Mouse (Mus musculus) midbrain, embryonic 10.5 days (tissue): Measurements from ENCODE around the gene Axin2. TPM values are rescaled to one million over a fixed set of nuclear protein-coding genes. Genes with fewer than 3 reads are reported as not detected.

Experiments
- DNase-seq: peaks from one replicate; pipeline ENCODE4 v3.0.0-alpha.2; 2017; ENCODE audit warnings: low spot score
- H3K27ac ChIP-seq: fragments of 300-500 bp; sonication (generic); replicated peaks from 2 replicates; pipeline ENCODE4 v1.5.1; 2016; ENCODE audit warnings: mild to moderate bottlenecking
- H3K27me3 ChIP-seq: fragments of 300-500 bp; sonication (generic); 2 replicates; pipeline ENCODE4 v1.6.1; 2016; ENCODE audit warnings: low read depth, mild to moderate bottlenecking; ENCODE audit not compliant: poor library complexity, severe bottlenecking
- H3K36me3 ChIP-seq: fragments of 300-500 bp; sonication (generic); 2 replicates; pipeline ENCODE4 v1.6.1; 2016; ENCODE audit warnings: mild to moderate bottlenecking, moderate library complexity
- H3K4me1 ChIP-seq: fragments of 300-500 bp; sonication (generic); 2 replicates; pipeline ENCODE4 v1.6.1; 2016
- H3K4me3 ChIP-seq: fragments of 300-500 bp; sonication (generic); 2 replicates; pipeline ENCODE4 v1.5.1; 2016; ENCODE audit warnings: mild to moderate bottlenecking, moderate library complexity
- H3K9me3 ChIP-seq: fragments of 300-500 bp; sonication (generic); replicated peaks from 2 replicates; pipeline ENCODE4 v1.6.1; 2016; ENCODE audit warnings: mild to moderate bottlenecking
- WGBS: fragments of 180-500 bp; shearing (Covaris S2); methylation state at CpG from one replicate; pipeline ENCODE4 v1.1.7; 2016; 5-methylcytosine and 5-hydroxymethylcytosine counted together
- polyA plus RNA-seq: library from polyadenylated mRNA; unstranded; fragments of >200 nt; fragmentation: Nextera tagmentation; extraction: Ambion mirVana; gene quantifications from 2 replicates; pipeline ENCODE4 v1.2.1, GENCODE M21; 2016

The Axin2 gene
- polyA plus RNA-seq, 1 experiment from 2014 or later: 17.5 TPM

DNA sequence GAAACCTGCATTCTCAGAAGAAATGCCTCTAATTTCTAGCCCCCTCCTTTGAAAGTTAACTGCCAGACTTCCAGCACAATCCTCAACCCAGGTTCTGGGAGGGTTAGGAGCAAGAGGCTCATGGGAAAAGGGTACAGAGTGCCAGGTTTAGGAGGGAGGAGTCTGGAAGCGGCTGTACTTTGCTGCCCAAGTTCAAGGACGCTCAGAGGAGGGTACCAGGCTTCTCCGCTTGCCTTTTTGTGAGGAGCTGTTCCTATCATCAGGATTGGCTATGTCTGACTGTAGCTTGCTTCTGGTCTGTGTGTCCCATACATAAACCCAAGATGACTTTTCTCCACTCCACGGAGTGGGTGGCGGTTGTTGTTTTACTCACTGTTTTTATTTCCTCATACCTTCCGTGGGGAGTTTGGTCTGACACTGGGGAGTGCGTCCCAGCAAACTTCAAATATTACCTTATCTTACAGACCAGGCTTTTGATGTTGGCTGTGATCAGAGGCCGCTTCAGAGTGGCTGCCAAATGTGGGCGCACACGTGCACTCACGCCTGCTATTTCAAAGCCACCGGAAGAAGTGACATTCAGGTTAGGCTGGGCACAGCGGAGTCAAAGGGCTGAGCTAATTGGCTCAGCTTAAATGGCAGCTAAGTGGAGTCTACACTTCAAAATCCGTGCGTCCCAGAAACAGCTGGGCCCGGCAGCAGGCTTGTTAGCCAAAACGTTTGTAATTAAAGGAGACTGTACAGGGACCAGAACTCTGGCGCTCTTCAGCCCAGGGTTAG lies 16.1 kb downstream of the Axin2 start:
- Histone ChIP-seq H3K27ac (peak overlapping the region; percentile 84), H3K4me3 (peak overlapping the region; percentile 40; the same call in 1 of the 2 replicates), H3K27me3 (0 out of 2 replicates have a peak, but pooled peaks cover 10% of the 10 kb centered on the region), H3K4me1 (peaks cover 93% of the 10 kb centered on the region), H3K9me3 (peaks cover 6% of the 10 kb centered on the region; the same call in 1 of the 2 replicates), H3K36me3 (peaks cover 95% of the 10 kb centered on the region)
- DNase-seq: no peak
- 68% methylated on average over 18 of the region's 18 CpGs for WGBS

DNA sequence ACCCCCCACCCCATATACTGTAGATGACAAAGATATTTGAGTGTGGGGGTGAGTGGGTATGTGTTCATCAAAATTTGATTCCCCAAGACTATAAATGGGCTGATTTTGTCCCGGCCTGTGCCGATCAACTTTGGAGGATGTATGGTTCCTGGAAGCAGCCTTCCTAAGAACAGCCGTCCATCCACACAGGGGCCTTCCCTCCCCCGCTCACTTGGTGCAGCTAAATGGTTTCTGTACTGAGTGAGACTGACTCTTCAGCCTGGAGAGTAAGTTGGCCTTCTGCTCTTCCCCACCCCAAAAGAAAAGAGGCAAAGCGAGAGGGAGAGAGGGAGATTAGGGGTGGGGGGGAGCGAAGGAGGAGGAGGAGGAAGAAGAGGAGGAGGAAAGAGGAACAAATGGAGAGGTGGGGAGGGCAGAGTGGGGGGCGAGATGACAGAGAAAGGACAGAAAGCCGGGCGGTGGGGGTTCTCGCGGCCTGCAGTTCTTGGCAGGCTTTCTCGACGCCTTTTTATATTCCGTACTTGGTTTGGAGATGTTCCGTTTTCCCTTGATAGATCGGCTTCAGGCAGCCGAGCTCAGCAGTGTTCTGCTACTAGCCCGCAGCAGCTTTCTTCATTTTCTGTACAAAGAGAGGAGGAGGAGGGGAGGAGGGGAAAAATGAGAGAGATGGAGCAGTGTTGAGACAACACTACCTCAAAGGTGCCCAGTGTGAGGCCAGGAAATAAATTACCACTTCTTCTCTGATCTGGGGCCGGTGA lies 20.7 kb downstream of the Axin2 start:
- H3K4me3 ChIP-seq: no peak overlapping the region
- DNase-seq: no peak
- peaks cover 47% of the 10 kb centered on the region for H3K4me1 ChIP-seq
- no peaks in the 10 kb centered on the region for H3K9me3 ChIP-seq
- H3K27me3 ChIP-seq: 0 out of 2 replicates have a peak, but pooled peaks cover 10% of the 10 kb centered on the region
- H3K36me3 ChIP-seq: peaks cover 99% of the 10 kb centered on the region
- peak overlapping the region; percentile 69 for H3K27ac ChIP-seq
- WGBS: 63% methylated on average over 19 of the region's 19 CpGs

GRCm38 (mm10) chr11:108941836-108942235 lies 21.7 kb downstream of the Axin2 start:
- Histone ChIP-seq H3K27ac (no peak overlapping the region), H3K36me3 (peaks cover 99% of the 10 kb centered on the region), H3K4me3 (no peak overlapping the region), H3K9me3 (no peaks in the 10 kb centered on the region), H3K4me1 (peaks cover 37% of the 10 kb centered on the region), H3K27me3 (0 out of 2 replicates have a peak, but pooled peaks cover 10% of the 10 kb centered on the region)
- WGBS: 95% methylated on average over 18 of the region's 18 CpGs
- DNase-seq: no peak

DNA sequence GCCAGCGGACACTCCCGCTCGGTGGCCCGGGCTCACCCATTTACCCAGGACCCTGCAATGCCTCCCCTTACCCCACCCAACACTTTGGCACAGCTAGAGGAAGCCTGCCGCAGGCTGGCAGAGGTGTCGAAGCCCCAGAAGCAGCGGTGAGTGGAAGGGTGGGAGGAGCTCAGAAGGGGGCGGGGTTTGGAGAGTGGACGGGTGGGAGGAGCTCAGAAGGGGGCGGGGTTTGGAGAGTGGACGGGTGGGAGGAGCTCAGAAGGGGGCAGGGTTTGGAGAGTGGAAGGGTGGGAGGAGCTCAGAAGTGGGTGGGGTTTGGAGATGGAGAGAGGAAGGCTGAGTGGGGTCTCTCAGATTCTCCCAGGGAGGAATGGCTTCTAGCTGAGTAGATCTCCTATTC lies 23.6 kb downstream of the Axin2 start:
- DNase-seq: no peak
- Histone ChIP-seq H3K27ac (no peak overlapping the region), H3K36me3 (peaks cover 99% of the 10 kb centered on the region), H3K4me1 (peaks cover 36% of the 10 kb centered on the region), H3K27me3 (no peaks in the 10 kb centered on the region), H3K9me3 (no peaks in the 10 kb centered on the region), H3K4me3 (no peak overlapping the region)
- WGBS: 90% methylated on average over 11 of the region's 11 CpGs

GRCm38 (mm10) chr11:108945666-108946065 lies 25.5 kb downstream of the Axin2 start:
- Histone ChIP-seq H3K36me3 (peaks cover 99% of the 10 kb centered on the region), H3K4me1 (peaks cover 22% of the 10 kb centered on the region), H3K27me3 (no peaks in the 10 kb centered on the region), H3K4me3 (no peak overlapping the region), H3K9me3 (no peaks in the 10 kb centered on the region), H3K27ac (no peak overlapping the region)
- DNase-seq: no peak
- WGBS: 96% methylated on average over 9 of the region's 9 CpGs

GRCm38 (mm10) chr11:108947425-108948184 lies 27.5 kb downstream of the Axin2 start:
- 74% methylated on average over 20 of the region's 20 CpGs for WGBS
- no peak for DNase-seq

GRCm38 (mm10) chr11:108948501-108948900 lies 28.4 kb downstream of the Axin2 start:
- Histone ChIP-seq H3K36me3 (peaks cover 89% of the 10 kb centered on the region), H3K4me1 (peaks cover 16% of the 10 kb centered on the region), H3K9me3 (no peaks in the 10 kb centered on the region), H3K27me3 (no peaks in the 10 kb centered on the region), H3K4me3 (no peak overlapping the region), H3K27ac (peak overlapping the region; percentile 59)
- WGBS: 81% methylated on average over 7 of the region's 7 CpGs
- no peak for DNase-seq

More at GRCm38 (mm10) chr11:108947425-108948184, 27.5 kb downstream of the Axin2 start:
- Histone ChIP-seq H3K9me3 (no peaks in the 10 kb centered on the region), H3K4me3 (no peak overlapping the region), H3K4me1 (peaks cover 16% of the 10 kb centered on the region), H3K27me3 (no peaks in the 10 kb centered on the region), H3K36me3 (peaks cover 96% of the 10 kb centered on the region), H3K27ac (peak overlapping the region; percentile 59; the same call in 1 of the 2 replicates)

GRCm38 (mm10) chr11:108948931-108949330 lies 28.8 kb downstream of the Axin2 start:
- Histone ChIP-seq H3K9me3 (no peaks in the 10 kb centered on the region), H3K27ac (peak overlapping the region; percentile 59), H3K27me3 (no peaks in the 10 kb centered on the region), H3K36me3 (peaks cover 88% of the 10 kb centered on the region), H3K4me3 (no peak overlapping the region), H3K4me1 (peaks cover 16% of the 10 kb centered on the region)
- DNase-seq: no peak
- WGBS: 90% methylated on average over 10 of the region's 10 CpGs

DNA sequence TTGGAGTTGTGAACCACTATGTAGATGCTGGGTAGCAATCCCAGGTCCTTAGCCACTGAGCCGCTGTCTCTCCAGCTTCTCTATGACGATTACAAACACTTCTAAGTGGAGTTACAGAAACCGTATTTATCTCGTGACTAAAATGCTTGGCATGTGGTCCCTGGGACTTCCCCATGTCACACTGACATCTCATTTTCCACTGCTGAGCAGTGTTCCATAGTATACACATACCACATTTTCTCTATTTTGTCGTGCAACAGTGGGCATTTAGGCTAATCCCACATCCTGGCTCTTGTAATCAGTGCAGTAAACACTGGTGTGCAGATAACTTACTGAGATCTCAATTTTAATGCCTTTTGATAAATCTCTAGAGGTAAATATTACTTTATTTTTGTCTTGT lies 32.2 kb downstream of the Axin2 start:
- no peak for DNase-seq
- Histone ChIP-seq H3K27ac (no peak overlapping the region), H3K36me3 (peaks cover 58% of the 10 kb centered on the region)

DNA sequence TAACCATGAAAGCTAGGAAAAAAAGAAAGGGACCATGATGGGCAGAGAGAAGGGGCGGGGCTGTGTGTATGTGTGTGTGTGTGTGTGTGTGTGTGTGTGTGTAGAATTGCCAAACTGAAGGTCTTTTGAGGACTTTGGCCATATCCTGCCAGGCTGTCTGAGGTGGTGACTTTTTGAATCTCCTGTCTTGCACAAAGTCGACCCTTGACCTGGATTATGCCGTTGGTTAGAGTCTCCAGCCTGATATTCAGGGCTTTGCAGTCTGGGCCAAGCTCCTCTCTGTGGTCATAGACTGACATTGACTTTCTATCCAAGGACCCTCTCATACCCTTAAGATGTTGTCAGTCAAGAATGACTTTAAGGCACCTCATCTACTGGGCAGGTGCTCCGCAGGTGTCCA lies 35.8 kb downstream of the Axin2 start:
- Histone ChIP-seq H3K27me3 (no peaks in the 10 kb centered on the region), H3K9me3 (no peaks in the 10 kb centered on the region), H3K4me3 (no peak overlapping the region), H3K36me3 (peaks cover 22% of the 10 kb centered on the region), H3K27ac (no peak overlapping the region), H3K4me1 (peaks cover 13% of the 10 kb centered on the region)
- no peak for DNase-seq
- 91% methylated on average over 4 of the region's 4 CpGs for WGBS

More for the DNA sequence above, 32.2 kb downstream of the Axin2 start:
- no peak overlapping the region for H3K4me3 ChIP-seq
- no peaks in the 10 kb centered on the region for H3K27me3 ChIP-seq
- 78% methylated on average over 5 of the region's 5 CpGs for WGBS
- H3K4me1 ChIP-seq: peaks cover 16% of the 10 kb centered on the region
- H3K9me3 ChIP-seq: no peaks in the 10 kb centered on the region

- 72% methylated on average over 5 of the region's 5 CpGs for WGBS
- Histone ChIP-seq H3K27ac (peak overlapping the region; percentile 46), H3K4me1 (peaks cover 29% of the 10 kb centered on the region), H3K4me3 (no peak overlapping the region), H3K36me3 (peaks cover 9% of the 10 kb centered on the region; the same call in 1 of the 2 replicates), H3K27me3 (no peaks in the 10 kb centered on the region), H3K9me3 (no peaks in the 10 kb centered on the region)
- DNase-seq: no peak
Observed at GRCm38 (mm10) chr11:108958349-108958748, 38.2 kb downstream of the Axin2 start.

DNA sequence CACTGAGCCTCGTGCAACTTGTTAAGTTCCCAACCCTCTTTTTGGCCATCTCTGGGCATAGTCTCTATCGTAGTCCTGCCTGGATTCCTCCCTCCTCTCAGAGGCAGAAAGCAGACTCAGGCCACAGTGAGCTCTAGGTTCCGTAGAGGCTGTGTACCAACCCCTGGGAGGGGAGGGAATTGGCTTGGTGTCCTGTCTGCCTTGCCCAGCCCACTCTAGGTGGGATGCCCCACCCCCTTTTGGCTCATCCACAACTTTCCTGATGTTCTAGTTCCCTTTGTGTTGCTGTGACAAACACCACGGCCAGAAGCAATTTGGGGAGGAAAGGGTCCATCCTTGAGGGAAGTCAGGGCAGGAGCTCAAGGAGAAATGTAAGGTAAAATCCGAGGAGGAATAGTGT lies 39.0 kb downstream of the Axin2 start:
- no peak overlapping the region for H3K4me3 ChIP-seq
- 0 out of 2 replicates have a peak, but pooled peaks cover 5% of the 10 kb centered on the region for H3K36me3 ChIP-seq
- peaks cover 29% of the 10 kb centered on the region for H3K4me1 ChIP-seq
- no peak for DNase-seq
- no peaks in the 10 kb centered on the region for H3K27me3 ChIP-seq
- 60% methylated on average over 5 of the region's 5 CpGs for WGBS
- H3K9me3 ChIP-seq: no peaks in the 10 kb centered on the region
- peak overlapping the region; percentile 63; the same call in 1 of the 2 replicates for H3K27ac ChIP-seq
